Mouse (Mus musculus): ENCODE data around the gene Rassf5. TPM values are rescaled to one million over a fixed set of nuclear protein-coding genes. Genes with fewer than 3 reads are reported as not detected.

Rassf5 gene
- total and polyA plus RNA-seq, 2 experiments from 2014 or later: 8.3 to 12.9 TPM

- H3K9ac ChIP-seq (replicated peaks; ENCODE audit: low read length): no peak overlapping the region
- peaks cover 14% of the 10 kb centered on the region for H3K36me3 ChIP-seq (ENCODE audit: insufficient read depth, low read length)
- H3K4me1 ChIP-seq (ENCODE audit: insufficient read depth, low read length): no peaks in the 10 kb centered on the region
- H3K9me3 ChIP-seq (ENCODE audit: low read length): no peaks in the 10 kb centered on the region
- H3K4me3 ChIP-seq (ENCODE audit: low read length): no peak overlapping the region
- no peak overlapping the region for H3K4me2 ChIP-seq (ENCODE audit: low read depth, low read length)
- DNase-seq (ENCODE audit: low spot score) (no peak), ATAC-seq (no peak)
- H3K27ac ChIP-seq: no peak overlapping the region
- TF ChIP-seq CTCF (IDR thresholded peaks at IDR 0.05; ENCODE audit: low read depth): no peak
- WGBS: 82% methylated on average over 7 of the region's 7 CpGs
- no peaks in the 10 kb centered on the region for H3K27me3 ChIP-seq (ENCODE audit: insufficient read depth, low read length)
Measured at GRCm38 (mm10) chr1:131183201-131183600, 61.9 kb downstream of the Rassf5 start.

GRCm38 (mm10) chr1:131181642-131182527 lies 63.2 kb downstream of the Rassf5 start:
- H3K36me3 ChIP-seq (ENCODE audit: insufficient read depth, low read length): peaks cover 22% of the 10 kb centered on the region
- no peak overlapping the region for H3K9ac ChIP-seq (replicated peaks; ENCODE audit: low read length)
- no peak overlapping the region for H3K27ac ChIP-seq
- 59% methylated on average over 9 of the region's 9 CpGs for WGBS
- no peak overlapping the region for H3K4me3 ChIP-seq (ENCODE audit: low read length)
- no peaks in the 10 kb centered on the region for H3K9me3 ChIP-seq (ENCODE audit: low read length)
- DNase-seq (ENCODE audit: low spot score): peak; percentile 85
- no peaks in the 10 kb centered on the region for H3K27me3 ChIP-seq (ENCODE audit: insufficient read depth, low read length)
- no peak overlapping the region for H3K4me2 ChIP-seq (ENCODE audit: low read depth, low read length)
- peak; percentile 92 for TF ChIP-seq CTCF (IDR thresholded peaks at IDR 0.05; ENCODE audit: low read depth)
- peak; percentile 66; the same call in 1 of the 2 replicates for ATAC-seq
- no peaks in the 10 kb centered on the region for H3K4me1 ChIP-seq (ENCODE audit: insufficient read depth, low read length)

GRCm38 (mm10) chr1:131180386-131180785 lies 64.7 kb downstream of the Rassf5 start:
- Histone ChIP-seq H3K27ac (no peak overlapping the region), H3K4me2 (ENCODE audit: low read depth, low read length) (no peak overlapping the region), H3K4me1 (ENCODE audit: insufficient read depth, low read length) (no peaks in the 10 kb centered on the region), H3K4me3 (ENCODE audit: low read length) (no peak overlapping the region), H3K9ac (replicated peaks; ENCODE audit: low read length) (no peak overlapping the region), H3K36me3 (ENCODE audit: insufficient read depth, low read length) (peaks cover 28% of the 10 kb centered on the region), H3K9me3 (ENCODE audit: low read length) (no peaks in the 10 kb centered on the region), H3K27me3 (ENCODE audit: insufficient read depth, low read length) (no peaks in the 10 kb centered on the region)
- no peak for ATAC-seq
- TF ChIP-seq CTCF (IDR thresholded peaks at IDR 0.05; ENCODE audit: low read depth): no peak
- no peak for DNase-seq (ENCODE audit: low spot score)
- WGBS: 93% methylated on average over 7 of the region's 7 CpGs

GRCm38 (mm10) chr1:131178083-131178482 lies 67.0 kb downstream of the Rassf5 start:
- no peak overlapping the region for H3K27ac ChIP-seq
- no peaks in the 10 kb centered on the region for H3K9me3 ChIP-seq (ENCODE audit: low read length)
- H3K4me3 ChIP-seq (ENCODE audit: low read length): no peak overlapping the region
- DNase-seq (ENCODE audit: low spot score): no peak
- H3K4me1 ChIP-seq (ENCODE audit: insufficient read depth, low read length): no peaks in the 10 kb centered on the region
- H3K36me3 ChIP-seq (ENCODE audit: insufficient read depth, low read length): peaks cover 40% of the 10 kb centered on the region
- 89% methylated on average over 5 of the region's 5 CpGs for whole genome bisulfite sequencing
- no peak for ATAC-seq
- H3K4me2 ChIP-seq (ENCODE audit: low read depth, low read length): no peak overlapping the region
- TF ChIP-seq CTCF (IDR thresholded peaks at IDR 0.05; ENCODE audit: low read depth): no peak
- H3K27me3 ChIP-seq (ENCODE audit: insufficient read depth, low read length): no peaks in the 10 kb centered on the region
- no peak overlapping the region for H3K9ac ChIP-seq (replicated peaks; ENCODE audit: low read length)

- H3K9ac ChIP-seq (replicated peaks; ENCODE audit: low read length): no peak overlapping the region
- H3K4me3 ChIP-seq (ENCODE audit: low read length): no peak overlapping the region
- ATAC-seq (no peak; the same call in 1 of the 2 replicates), DNase-seq (ENCODE audit: low spot score) (no peak)
- H3K4me1 ChIP-seq (ENCODE audit: insufficient read depth, low read length): no peaks in the 10 kb centered on the region
- H3K4me2 ChIP-seq (ENCODE audit: low read depth, low read length): no peak overlapping the region
- 53% methylated on average over 4 of the region's 4 CpGs for WGBS
- H3K27ac ChIP-seq: no peak overlapping the region
- no peaks in the 10 kb centered on the region for H3K27me3 ChIP-seq (ENCODE audit: insufficient read depth, low read length)
- no peak for TF ChIP-seq CTCF (IDR thresholded peaks at IDR 0.05; ENCODE audit: low read depth)
- peaks cover 42% of the 10 kb centered on the region for H3K36me3 ChIP-seq (ENCODE audit: insufficient read depth, low read length)
- H3K9me3 ChIP-seq (ENCODE audit: low read length): no peaks in the 10 kb centered on the region
Measured at GRCm38 (mm10) chr1:131177249-131177648, 67.8 kb downstream of the Rassf5 start.

GRCm38 (mm10) chr1:131175819-131176218 lies 69.2 kb downstream of the Rassf5 start:
- Histone ChIP-seq H3K9me3 (ENCODE audit: low read length) (no peaks in the 10 kb centered on the region), H3K27me3 (ENCODE audit: insufficient read depth, low read length) (no peaks in the 10 kb centered on the region), H3K27ac (no peak overlapping the region), H3K36me3 (ENCODE audit: insufficient read depth, low read length) (peaks cover 53% of the 10 kb centered on the region), H3K4me1 (ENCODE audit: insufficient read depth, low read length) (no peaks in the 10 kb centered on the region), H3K9ac (replicated peaks; ENCODE audit: low read length) (no peak overlapping the region), H3K4me3 (ENCODE audit: low read length) (no peak overlapping the region), H3K4me2 (ENCODE audit: low read depth, low read length) (no peak overlapping the region)
- TF ChIP-seq CTCF (IDR thresholded peaks at IDR 0.05; ENCODE audit: low read depth): no peak
- no peak for ATAC-seq
- no peak for DNase-seq (ENCODE audit: low spot score)
- WGBS: 97% methylated on average over 8 of the region's 8 CpGs

GRCm38 (mm10) chr1:131175189-131175588 lies 69.9 kb downstream of the Rassf5 start:
- Histone ChIP-seq H3K27me3 (ENCODE audit: insufficient read depth, low read length) (no peaks in the 10 kb centered on the region), H3K4me3 (ENCODE audit: low read length) (no peak overlapping the region), H3K9me3 (ENCODE audit: low read length) (no peaks in the 10 kb centered on the region), H3K27ac (no peak overlapping the region), H3K4me1 (ENCODE audit: insufficient read depth, low read length) (no peaks in the 10 kb centered on the region), H3K9ac (replicated peaks; ENCODE audit: low read length) (no peak overlapping the region), H3K36me3 (ENCODE audit: insufficient read depth, low read length) (peaks cover 57% of the 10 kb centered on the region), H3K4me2 (ENCODE audit: low read depth, low read length) (no peak overlapping the region)
- TF ChIP-seq CTCF (IDR thresholded peaks at IDR 0.05; ENCODE audit: low read depth): no peak
- ATAC-seq (no peak), DNase-seq (ENCODE audit: low spot score) (no peak)
- WGBS: 100% methylated on average over 1 of the region's 1 CpGs
